Mouse (Mus musculus) hindbrain, embryonic 12.5 days (tissue): ENCODE results near the gene Gbgt1. TPM values are rescaled to one million over a fixed set of nuclear protein-coding genes. Genes with fewer than 3 reads are reported as not detected.

Experiments used
- ATAC-seq: fragments of 200-750 bp; cut with Nextera tagmentation; 2 replicates; pipeline ENCODE4 v1.8.0; 2017; ENCODE audit warnings: moderate TSS enrichment; ENCODE audit not compliant: low FRiP score
- H3K27ac ChIP-seq: fragments of 300-500 bp; sonication (generic); 2 replicates; pipeline ENCODE4 v1.5.1; 2016; ENCODE audit warnings: mild to moderate bottlenecking
- H3K27me3 ChIP-seq: fragments of 300-500 bp; sonication (generic); 2 replicates; pipeline ENCODE4 v1.6.1; 2016; ENCODE audit warnings: mild to moderate bottlenecking
- H3K36me3 ChIP-seq: fragments of 300-500 bp; sonication (generic); 2 replicates; pipeline ENCODE4 v1.6.1; 2016; ENCODE audit warnings: mild to moderate bottlenecking
- H3K4me1 ChIP-seq: fragments of 300-500 bp; sonication (generic); 2 replicates; pipeline ENCODE4 v1.6.1; 2016
- H3K4me2 ChIP-seq: fragments of 300-500 bp; sonication (generic); replicated peaks from 2 replicates; pipeline ENCODE4 v1.6.1; 2016; ENCODE audit warnings: mild to moderate bottlenecking
- H3K4me3 ChIP-seq: fragments of 300-500 bp; sonication (generic); 2 replicates; pipeline ENCODE4 v1.5.1; 2016; ENCODE audit warnings: mild to moderate bottlenecking
- H3K9ac ChIP-seq: fragments of 300-500 bp; sonication (generic); 2 replicates; pipeline ENCODE4 v1.6.1; 2016; ENCODE audit warnings: mild to moderate bottlenecking, moderate library complexity
- H3K9me3 ChIP-seq: fragments of 300-500 bp; sonication (generic); replicated peaks from 2 replicates; pipeline ENCODE4 v1.6.1; 2016; ENCODE audit warnings: mild to moderate bottlenecking
- WGBS: fragments of 180-500 bp; shearing (Covaris S2); methylation state at CpG from one replicate; pipeline ENCODE4 v1.1.7; 2016; 5-methylcytosine and 5-hydroxymethylcytosine counted together
- polyA plus RNA-seq: library from polyadenylated mRNA; unstranded; fragments of >200 nt; fragmentation: Nextera tagmentation; extraction: Ambion mirVana; gene quantifications from 2 replicates; pipeline ENCODE4 v1.2.1, GENCODE M21; 2016

Gene Gbgt1
- polyA plus RNA-seq, 1 experiment from 2014 or later: 0.67 TPM

DNA sequence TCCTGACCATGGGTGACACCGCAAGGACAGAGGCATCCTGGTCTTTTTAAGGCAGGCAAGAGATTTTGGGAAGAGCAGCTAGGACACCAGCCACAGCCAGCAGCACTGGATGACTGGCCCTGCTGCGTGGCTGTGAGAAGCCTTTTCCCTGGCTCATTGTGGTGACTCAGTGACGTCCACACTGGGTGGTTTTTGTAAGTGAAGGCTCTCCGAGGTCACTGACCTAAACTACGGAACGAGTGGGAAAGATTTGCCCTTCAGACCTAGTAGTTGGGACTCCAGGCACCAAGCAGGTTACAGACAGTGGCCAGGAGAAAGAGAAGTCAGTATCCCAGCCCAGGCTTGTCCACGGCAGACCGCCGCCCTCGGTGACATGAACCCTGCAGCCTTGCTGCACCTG, 27.7 kb downstream of the Gbgt1 start:
- H3K27me3 ChIP-seq: no peaks in the 10 kb centered on the region

DNA sequence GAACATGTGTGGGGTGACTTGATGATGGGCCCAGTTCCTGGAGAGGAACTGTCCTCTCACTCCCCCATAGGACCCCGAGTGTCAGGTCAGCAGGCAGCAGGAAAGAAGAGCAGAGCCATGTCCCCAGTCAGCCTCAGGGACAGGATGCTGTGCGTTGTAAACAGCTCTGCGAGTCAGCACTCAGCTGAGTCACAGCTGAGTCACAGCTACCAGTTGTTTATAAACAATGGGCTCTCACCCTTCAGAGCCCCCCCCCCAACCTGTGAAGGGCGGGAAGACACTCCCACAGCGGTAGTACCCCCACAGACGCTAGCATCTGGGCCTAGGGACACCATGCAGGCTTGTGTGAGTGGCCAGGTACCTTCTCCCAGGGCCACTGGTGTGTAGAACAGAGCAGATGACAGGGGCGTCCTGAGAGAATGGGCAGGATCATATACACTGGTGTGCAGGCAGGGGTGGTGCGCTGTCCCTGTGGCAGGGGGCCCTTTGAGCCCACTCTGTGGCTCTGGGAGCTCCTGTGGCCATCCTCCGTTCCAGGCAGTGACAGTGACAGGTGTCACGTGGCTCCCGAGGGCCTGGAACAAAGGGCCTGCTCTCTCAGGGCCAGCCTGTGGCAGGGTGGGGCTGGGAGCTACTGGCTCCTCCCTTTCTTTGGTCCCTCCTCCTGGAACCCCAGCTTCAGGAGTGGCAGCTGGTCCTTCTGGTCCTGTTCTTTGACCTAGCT, 28.7 kb downstream of the Gbgt1 start:
- Histone ChIP-seq H3K36me3 (no peaks in the 10 kb centered on the region), H3K27me3 (no peaks in the 10 kb centered on the region), H3K4me1 (peaks cover 79% of the 10 kb centered on the region), H3K4me2 (peak overlapping the region; percentile 29), H3K27ac (peak overlapping the region; percentile 92), H3K4me3 (no peak overlapping the region), H3K9me3 (no peaks in the 10 kb centered on the region), H3K9ac (peak overlapping the region; percentile 44)
- 12% methylated on average over 11 of the region's 11 CpGs for WGBS
- ATAC-seq: peak; percentile 82

More for the DNA sequence above, 27.7 kb downstream of the Gbgt1 start:
- no peak for ATAC-seq
- no peaks in the 10 kb centered on the region for H3K36me3 ChIP-seq
- WGBS: 75% methylated on average over 10 of the region's 10 CpGs
- H3K9ac ChIP-seq: 0 out of 2 replicates have a peak overlapping the region, but pooled peaks have one; percentile 29
- H3K4me1 ChIP-seq: peaks cover 77% of the 10 kb centered on the region
- peak overlapping the region; percentile 92; the same call in 1 of the 2 replicates for H3K27ac ChIP-seq
- H3K9me3 ChIP-seq: no peaks in the 10 kb centered on the region
- H3K4me2 ChIP-seq: no peak overlapping the region
- no peak overlapping the region for H3K4me3 ChIP-seq

DNA sequence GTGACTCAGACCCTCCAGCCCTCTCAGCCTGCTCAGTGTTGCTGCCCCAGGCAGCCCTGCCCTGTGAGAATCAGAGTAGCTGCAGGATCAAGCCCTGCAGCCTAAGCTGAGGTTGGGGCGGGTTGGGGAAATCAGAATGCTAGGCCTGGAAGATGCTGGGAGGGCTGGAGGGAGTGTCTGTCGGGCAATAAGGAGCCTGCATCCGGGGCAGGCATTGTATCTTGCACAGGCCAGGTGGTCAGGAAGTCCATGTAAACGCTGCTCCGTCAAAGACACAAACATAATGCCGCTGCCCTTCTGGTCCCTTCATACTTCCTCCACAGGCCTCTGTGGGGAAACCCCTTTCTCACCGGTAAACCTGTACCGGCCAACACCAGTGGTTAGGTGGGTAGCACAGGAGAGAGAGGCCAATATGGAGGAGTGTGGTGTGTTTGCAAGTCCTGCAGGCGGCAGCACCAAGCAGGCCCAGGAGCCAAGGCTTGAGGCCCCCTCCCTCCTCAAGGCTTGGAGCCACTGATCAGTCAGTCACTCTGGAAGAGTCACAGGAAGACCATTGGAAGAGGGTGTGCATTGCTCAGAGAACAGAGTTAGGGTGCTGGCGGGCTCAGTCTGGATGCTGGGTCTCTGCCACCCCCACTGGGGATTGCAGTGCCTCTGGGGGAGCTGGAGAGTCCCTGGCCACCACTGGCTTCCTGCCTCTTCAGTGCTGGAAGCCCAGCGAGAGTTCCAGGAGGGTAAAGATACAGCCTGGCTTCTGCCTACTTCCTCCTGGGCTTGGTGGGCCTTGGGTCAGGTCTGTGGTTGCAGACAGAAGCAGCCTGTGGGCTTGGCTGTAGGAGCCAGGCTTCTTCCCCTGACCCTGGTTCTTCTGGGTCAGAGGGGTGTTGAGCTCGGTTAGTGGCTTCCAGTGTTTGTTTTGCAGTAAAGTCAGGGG, 29.5 kb downstream of the Gbgt1 start:
- H3K27ac ChIP-seq: peak overlapping the region; percentile 92
- H3K36me3 ChIP-seq: no peaks in the 10 kb centered on the region
- H3K4me3 ChIP-seq: no peak overlapping the region
- no peaks in the 10 kb centered on the region for H3K9me3 ChIP-seq
- ATAC-seq: peak; percentile 9; the same call in 1 of the 2 replicates
- H3K27me3 ChIP-seq: no peaks in the 10 kb centered on the region
- H3K4me1 ChIP-seq: peaks cover 82% of the 10 kb centered on the region
- 46% methylated on average over 12 of the region's 12 CpGs for WGBS
- peak overlapping the region; percentile 29 for H3K4me2 ChIP-seq
- peak overlapping the region; percentile 44 for H3K9ac ChIP-seq

DNA sequence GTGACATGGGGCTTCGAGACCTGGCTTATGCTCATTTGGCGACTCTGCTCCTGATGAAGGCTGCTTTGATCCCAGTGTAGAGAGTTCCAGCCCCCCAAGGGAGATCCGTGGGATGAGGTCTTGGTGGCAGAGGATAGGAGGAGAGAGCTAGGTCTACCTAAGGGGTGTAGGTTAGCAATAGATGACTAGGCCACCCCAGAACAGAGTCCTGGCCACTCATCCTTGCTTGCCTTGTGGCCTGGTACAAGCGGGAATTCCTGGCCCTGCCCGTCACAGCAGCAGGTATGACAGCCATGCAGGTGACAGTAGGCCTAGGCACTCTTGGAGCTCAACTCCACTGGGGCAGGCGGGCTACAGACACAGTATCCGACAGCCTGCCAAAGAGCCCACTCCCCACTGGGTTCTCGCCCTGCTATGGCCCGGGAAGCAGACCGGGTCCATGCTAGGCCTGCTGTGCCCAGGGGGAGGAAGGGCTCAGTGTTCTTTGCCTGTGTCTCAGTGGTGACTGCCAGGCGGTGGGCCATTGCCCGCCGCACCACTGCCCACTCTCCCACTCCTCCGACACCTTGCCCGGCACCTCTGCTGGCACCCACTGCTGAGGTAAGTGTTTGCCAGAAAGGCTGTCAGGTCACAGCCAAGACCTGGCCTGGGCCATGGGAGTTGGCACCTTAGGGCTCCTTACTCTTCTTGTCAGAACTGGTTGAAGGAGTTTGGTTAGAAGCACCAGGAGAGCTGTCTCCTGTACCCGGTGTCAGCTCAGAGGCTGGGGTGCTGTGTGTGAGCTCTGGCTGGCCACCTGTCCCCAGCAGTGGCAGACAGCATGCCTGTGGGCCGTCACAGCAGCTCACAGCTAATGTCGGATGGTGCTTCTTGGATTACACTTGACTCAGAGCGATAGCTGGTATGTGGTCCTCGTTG, 31.0 kb downstream of the Gbgt1 start:
- Histone ChIP-seq H3K9me3 (no peaks in the 10 kb centered on the region), H3K27me3 (no peaks in the 10 kb centered on the region), H3K4me3 (no peak overlapping the region; the same call in 1 of the 2 replicates), H3K4me1 (peaks cover 90% of the 10 kb centered on the region), H3K36me3 (no peaks in the 10 kb centered on the region), H3K9ac (0 out of 2 replicates have a peak overlapping the region, but pooled peaks have one; percentile 8), H3K27ac (no peak overlapping the region), H3K4me2 (no peak overlapping the region)
- WGBS: 87% methylated on average over 20 of the region's 20 CpGs
- no peak for ATAC-seq

DNA sequence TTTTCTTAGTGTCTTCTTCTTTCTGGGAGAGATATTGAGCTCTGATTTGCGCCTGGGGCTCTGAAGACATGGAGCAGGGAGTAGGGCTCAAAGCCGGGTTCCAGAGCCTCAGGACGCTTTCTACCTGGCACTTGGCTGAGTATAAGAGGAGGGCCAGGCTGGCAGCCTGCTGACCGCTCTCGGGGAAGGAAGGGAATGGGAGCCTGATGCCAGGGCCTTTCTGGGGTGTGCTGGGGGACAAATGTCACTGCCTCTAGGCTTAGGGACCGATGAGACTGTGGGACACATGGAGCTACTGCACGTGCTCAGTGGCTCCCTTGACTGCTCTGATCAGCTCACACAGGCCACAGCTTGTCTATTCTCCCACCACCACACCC, 31.7 kb downstream of the Gbgt1 start:
- WGBS: 85% methylated on average over 7 of the region's 7 CpGs
- H3K9me3 ChIP-seq: no peaks in the 10 kb centered on the region
- H3K4me1 ChIP-seq: peaks cover 94% of the 10 kb centered on the region
- no peak overlapping the region for H3K27ac ChIP-seq
- no peak overlapping the region for H3K4me2 ChIP-seq
- H3K27me3 ChIP-seq: no peaks in the 10 kb centered on the region
- H3K36me3 ChIP-seq: no peaks in the 10 kb centered on the region
- no peak overlapping the region for H3K9ac ChIP-seq
- no peak overlapping the region for H3K4me3 ChIP-seq
- no peak for ATAC-seq

DNA sequence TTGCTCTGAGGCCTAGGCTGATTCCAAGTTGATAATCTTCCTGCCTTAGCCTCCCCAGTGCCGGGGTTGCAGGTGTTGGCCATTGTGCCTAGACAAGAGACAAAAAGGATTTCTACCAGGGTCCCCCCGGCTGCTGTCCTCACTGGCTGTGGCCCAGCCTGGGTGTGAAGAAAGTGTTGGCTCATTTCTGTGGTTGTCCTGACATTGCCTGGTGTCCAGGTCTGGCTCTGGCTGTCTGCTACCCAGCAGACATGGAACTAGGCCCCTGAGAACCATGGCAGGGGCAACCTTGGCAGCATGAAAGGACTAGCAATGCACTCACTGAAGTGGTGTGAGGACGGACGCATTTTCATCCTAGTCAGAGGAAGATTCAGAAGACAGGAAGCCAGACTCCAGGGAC, 33.2 kb downstream of the Gbgt1 start:
- H3K9me3 ChIP-seq: no peaks in the 10 kb centered on the region
- no peaks in the 10 kb centered on the region for H3K27me3 ChIP-seq
- peak overlapping the region; percentile 8 for H3K27ac ChIP-seq
- no peak for ATAC-seq
- no peaks in the 10 kb centered on the region for H3K36me3 ChIP-seq
- H3K4me3 ChIP-seq: no peak overlapping the region
- peaks cover 96% of the 10 kb centered on the region for H3K4me1 ChIP-seq
- no peak overlapping the region for H3K4me2 ChIP-seq
- 74% methylated on average over 4 of the region's 4 CpGs for WGBS
- no peak overlapping the region for H3K9ac ChIP-seq

DNA sequence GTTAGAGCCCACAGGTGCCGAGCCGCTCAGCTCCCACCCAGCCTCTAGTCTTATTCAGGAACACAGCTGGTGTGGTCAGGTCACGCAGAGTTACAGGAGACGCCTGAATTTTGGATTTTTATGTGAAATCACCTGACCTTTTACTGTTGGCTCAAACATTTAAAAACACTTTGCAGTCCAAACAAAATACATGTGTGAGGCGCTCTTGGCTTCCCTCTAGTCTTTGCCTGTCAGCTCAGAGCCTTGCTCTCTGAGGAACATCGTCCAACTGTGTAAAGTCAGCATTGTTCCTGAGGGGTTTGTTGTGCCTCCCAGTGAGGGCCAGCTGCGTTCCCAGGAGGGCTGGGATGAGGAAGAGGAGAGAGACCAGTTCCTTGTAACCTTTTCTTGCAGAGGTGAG, 33.6 kb downstream of the Gbgt1 start:
- no peak overlapping the region for H3K4me3 ChIP-seq
- H3K9ac ChIP-seq: no peak overlapping the region
- H3K27me3 ChIP-seq: no peaks in the 10 kb centered on the region
- H3K9me3 ChIP-seq: no peaks in the 10 kb centered on the region
- no peak for ATAC-seq
- no peak overlapping the region for H3K4me2 ChIP-seq
- peak overlapping the region; percentile 8; the same call in 1 of the 2 replicates for H3K27ac ChIP-seq
- 59% methylated on average over 7 of the region's 7 CpGs for WGBS
- H3K4me1 ChIP-seq: peaks cover 96% of the 10 kb centered on the region
- no peaks in the 10 kb centered on the region for H3K36me3 ChIP-seq

DNA sequence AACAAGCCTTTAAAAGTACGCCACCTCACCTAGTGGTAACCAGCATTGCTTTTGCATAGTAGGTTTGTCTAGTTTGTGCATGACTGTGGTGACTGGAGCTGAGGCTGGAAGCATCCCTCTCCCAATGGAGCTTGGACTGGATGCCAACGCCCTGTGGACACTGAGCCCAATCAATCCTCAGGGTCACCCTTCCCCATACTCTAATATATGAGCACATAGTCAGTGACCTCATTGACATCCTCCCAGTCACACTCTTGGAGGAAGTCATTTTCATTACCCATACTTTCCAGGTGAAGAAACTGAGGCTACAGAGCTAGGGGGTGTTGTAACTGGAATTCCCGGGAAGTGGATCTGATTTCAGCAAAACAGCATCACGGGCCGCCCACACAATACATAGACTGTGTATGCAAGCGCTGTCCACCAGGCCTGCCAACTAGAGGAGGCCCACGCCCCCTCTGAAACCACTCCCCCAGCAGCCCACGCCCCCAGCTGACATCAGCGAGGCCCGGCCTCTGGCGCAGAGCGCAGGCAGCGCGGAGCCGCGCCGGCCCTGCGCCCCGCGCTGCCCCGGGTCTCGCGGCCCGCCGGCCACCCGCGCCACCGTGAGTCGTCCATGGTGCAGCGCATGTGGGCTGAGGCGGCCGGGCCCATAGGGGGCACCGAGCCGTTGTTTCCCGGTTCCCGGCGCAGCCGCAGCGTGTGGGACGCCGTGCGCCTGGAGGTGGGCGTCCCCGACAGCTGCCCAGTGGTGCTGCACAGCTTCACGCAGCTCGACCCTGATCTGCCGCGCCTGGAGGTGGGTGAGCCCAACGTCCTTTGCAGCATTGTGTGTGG, 36.5 kb downstream of the Gbgt1 start:
- H3K27me3 ChIP-seq: no peaks in the 10 kb centered on the region
- H3K36me3 ChIP-seq: no peaks in the 10 kb centered on the region
- peak overlapping the region; percentile 63 for H3K9ac ChIP-seq
- H3K27ac ChIP-seq: peak overlapping the region; percentile 91
- peak; percentile 84 for ATAC-seq
- WGBS: 3% methylated on average over 48 of the region's 49 CpGs
- peaks cover 98% of the 10 kb centered on the region for H3K4me1 ChIP-seq
- H3K9me3 ChIP-seq: no peaks in the 10 kb centered on the region
- peak overlapping the region; percentile 58 for H3K4me2 ChIP-seq
- H3K4me3 ChIP-seq: peak overlapping the region; percentile 49

DNA sequence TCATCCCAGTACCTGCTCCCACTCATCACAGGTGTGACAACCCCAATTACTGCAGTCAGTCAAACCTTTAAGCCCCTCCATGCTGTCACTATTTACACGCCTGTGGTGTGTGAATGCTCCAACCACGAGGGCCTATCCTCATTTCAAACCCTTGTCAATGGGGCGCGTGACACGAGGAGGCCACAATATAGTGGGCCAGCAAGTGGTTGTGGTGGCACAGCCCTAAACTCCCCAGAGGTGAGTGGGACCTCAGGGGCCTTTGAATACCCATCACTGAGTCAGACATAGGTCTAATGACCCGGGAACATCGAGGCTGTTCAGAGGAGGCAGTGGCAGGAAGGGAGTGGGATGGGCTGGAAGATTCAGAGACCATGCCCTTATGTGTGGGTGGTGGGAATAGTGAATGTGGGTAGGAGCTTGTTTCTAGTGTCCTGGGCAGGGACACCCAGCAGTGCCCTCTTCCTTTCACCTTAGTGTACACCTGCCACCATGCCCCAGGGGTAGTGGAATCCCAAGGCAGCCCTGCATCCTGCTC, 37.3 kb downstream of the Gbgt1 start:
- peak; percentile 23 for ATAC-seq
- no peaks in the 10 kb centered on the region for H3K36me3 ChIP-seq
- H3K27me3 ChIP-seq: no peaks in the 10 kb centered on the region
- peak overlapping the region; percentile 91 for H3K27ac ChIP-seq
- peaks cover 99% of the 10 kb centered on the region for H3K4me1 ChIP-seq
- peak overlapping the region; percentile 58 for H3K4me2 ChIP-seq
- no peaks in the 10 kb centered on the region for H3K9me3 ChIP-seq
- 57% methylated on average over 7 of the region's 7 CpGs for WGBS
- H3K4me3 ChIP-seq: peak overlapping the region; percentile 49
- peak overlapping the region; percentile 63 for H3K9ac ChIP-seq

DNA sequence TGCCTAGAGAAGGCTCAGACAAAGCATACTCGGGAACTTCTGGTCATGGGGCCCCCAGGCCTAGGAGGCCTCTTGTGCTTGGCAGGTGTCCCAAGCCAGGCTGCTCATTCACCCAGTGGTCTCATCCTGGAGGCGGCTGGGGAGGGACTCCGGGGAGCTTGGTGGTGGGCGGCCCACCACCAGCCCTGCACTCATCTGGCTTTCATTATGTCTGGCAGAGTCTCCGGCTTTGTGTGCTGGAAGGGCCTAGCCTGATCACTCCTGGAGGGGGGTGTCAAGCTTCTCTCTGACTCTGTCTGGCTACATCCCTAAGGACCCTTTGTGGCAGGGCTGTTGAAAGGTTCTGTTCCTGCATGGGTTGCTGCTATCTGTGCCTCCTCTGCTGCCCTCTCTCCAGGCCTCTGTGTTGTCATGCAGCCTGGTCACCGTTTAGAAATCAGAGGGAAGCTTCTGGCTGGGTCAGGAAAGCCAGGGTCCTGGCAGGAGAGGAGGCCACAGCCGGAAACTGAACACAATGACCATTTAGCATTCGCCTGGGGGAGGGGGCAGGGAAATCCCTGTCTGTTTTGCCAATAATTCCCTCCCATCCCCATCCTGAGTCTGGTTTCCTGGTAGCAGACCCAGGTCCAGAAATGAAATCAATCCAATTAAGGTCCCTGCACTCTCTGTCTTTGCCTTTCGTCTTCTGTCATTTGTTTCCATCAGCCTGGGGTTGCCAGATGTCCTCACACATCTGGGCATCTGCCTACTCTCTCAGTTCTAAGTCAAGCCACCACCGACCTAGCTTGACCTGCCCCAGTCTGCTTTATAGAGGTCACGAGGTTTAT, 38.0 kb downstream of the Gbgt1 start:
- H3K9me3 ChIP-seq: no peaks in the 10 kb centered on the region
- H3K9ac ChIP-seq: peak overlapping the region; percentile 63
- peak; percentile 48 for ATAC-seq
- WGBS: 22% methylated on average over 11 of the region's 11 CpGs
- peak overlapping the region; percentile 91 for H3K27ac ChIP-seq
- H3K36me3 ChIP-seq: no peaks in the 10 kb centered on the region
- no peaks in the 10 kb centered on the region for H3K27me3 ChIP-seq
- H3K4me3 ChIP-seq: peak overlapping the region; percentile 49
- H3K4me1 ChIP-seq: peaks cover 99% of the 10 kb centered on the region
- H3K4me2 ChIP-seq: peak overlapping the region; percentile 58
